Mouse (Mus musculus) spleen, adult 2 months (tissue): ENCODE measurements around the gene Sstr3.

Experiments
- CTCF ChIP-seq: fragments of 200-500 bp; IDR thresholded peaks from 2 replicates; pipeline ENCODE4 v1.5.1; 2011; ENCODE audit warnings: mild to moderate bottlenecking, inconsistent platforms; ENCODE audit not compliant: insufficient read depth, insufficient read length, insufficient replicate concordance; ENCODE audit errors: extremely low read depth
- POLR2A ChIP-seq: fragments of 200-500 bp; IDR thresholded peaks from 2 replicates; pipeline ENCODE4 v1.6.1; 2011; ENCODE audit warnings: low read depth, low read length, inconsistent platforms

DNA sequence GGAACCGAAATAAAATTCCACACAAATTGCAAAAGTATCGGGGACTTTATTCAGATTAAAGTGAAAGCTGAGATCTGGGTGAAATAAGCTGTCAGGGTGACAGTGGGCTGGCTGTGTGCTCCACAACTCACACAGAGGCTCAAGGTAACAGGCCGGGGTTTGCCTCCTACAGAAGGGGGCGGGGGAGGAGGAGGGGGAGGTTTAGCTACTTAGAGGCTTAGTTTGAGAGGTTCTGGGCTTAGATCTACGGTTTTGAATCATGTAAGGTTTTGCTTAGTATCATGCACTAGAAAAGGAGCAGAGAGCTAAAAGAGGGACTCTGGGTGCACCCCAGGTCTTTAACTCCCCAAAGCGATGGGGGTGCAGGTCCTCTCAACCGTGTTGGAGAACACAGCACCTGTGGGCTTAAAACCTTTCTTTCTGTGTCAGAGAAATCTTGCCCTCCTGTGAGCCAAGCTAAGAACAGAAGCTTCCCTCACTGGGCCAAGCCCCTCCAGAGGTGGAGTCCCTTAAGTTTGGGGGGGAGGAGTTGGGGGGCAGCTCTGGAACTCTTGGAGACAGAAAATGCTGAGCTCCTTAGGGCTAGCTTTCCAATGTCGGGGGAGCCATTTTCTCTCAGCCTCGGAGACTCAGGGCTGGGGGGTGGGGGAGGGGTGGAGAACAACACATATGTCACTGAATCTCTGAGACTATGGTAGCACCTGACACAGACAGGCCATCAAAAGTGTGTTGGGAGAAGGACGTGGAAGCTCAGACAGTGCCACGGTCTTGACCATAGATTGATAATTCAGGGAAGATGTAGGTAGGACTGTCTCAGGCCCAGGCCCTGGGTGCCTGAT, 14.9 kb upstream of the Sstr3 start:
- TF ChIP-seq CTCF (no peak), POLR2A (no peak)
